Mouse (Mus musculus): Measurements from ENCODE around the gene Nkpd1. TPM values are rescaled to one million over a fixed set of nuclear protein-coding genes. Genes with fewer than 3 reads are reported as not detected.

Nkpd1 gene
- not detected for polyA plus RNA-seq (2017; shearing (Covaris generic))

DNA sequence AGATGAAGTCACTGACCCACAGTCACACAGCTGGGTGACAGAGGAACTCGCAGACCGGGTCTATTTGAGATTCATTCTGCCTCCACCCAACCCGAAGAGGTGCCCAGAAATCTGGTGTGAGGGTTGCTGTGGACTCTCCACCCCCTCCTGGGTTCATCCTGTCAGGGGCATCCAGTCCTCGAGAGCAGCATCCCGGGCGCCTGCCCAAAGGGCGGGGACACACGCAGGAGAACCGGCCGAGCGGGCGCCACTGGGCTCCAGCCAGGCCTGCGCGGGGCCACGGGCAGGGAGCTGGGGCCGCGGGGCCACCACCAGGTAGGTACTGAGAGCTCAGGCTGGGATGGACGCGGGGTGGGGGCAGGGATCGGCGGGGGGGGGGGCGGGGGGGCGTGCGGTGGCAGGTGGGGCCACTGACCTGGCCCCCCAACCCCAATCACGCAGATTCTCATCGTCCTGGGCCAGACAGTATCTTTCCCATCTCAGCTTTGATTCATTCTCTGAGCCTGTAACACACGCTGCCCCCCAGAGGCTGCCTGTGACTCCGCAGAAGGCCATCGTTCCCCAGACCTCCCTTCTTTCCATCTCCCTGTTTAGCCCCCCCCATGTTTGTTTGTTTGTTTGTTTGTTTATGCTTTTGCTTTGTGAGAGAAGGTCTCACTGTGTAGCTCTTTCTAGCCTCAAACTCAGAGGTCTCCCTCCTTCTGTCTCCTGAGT, at the start of gene Nkpd1:
Nkpd1 (plus strand) TSS at position 187 of the 714 bp plus-strand sequence.

GRCm38 (mm10) chr7:19508150-19508923, 9.3 kb upstream of the Nkpd1 start, which contains the start of the genes Bloc1s3 and Trappc6a:
TSS of gene Bloc1s3 (minus strand) at chr7:19508367.
TSS of gene Trappc6a (plus strand) at chr7:19508395.

GRCm38 (mm10) chr7:19562643-19563410, 45.2 kb downstream of the Nkpd1 start, which contains the start of gene Ppp1r37:
TSS of gene Ppp1r37 (minus strand) at chr7:19563076.

Other genes starting within 250 kb of the Nkpd1 start
- gene Vasp, start 246.0 kb upstream of the Nkpd1 start, polyA plus RNA-seq (2017; shearing (Covaris generic)) = 333 TPM
- gene Ppm1n, start 237.8 kb upstream of the Nkpd1 start, polyA plus RNA-seq (2017; shearing (Covaris generic)) = 2.8 TPM
- gene Rtn2, start 235.2 kb upstream of the Nkpd1 start, polyA plus RNA-seq (2017; shearing (Covaris generic)) = not detected
- gene Fosb, start 207.8 kb upstream of the Nkpd1 start, polyA plus RNA-seq (2017; shearing (Covaris generic)) = 0.78 TPM
- 86.2 TPM for gene Ercc1, start 173.1 kb upstream of the Nkpd1 start, polyA plus RNA-seq (2017; shearing (Covaris generic))
- gene Cd3eap, start 158.4 kb upstream of the Nkpd1 start, polyA plus RNA-seq (2017; shearing (Covaris generic)) = 13.9 TPM
- 0.20 TPM for gene Ppp1r13l, start 158.1 kb upstream of the Nkpd1 start, polyA plus RNA-seq (2017; shearing (Covaris generic))
- 9.9 TPM for gene Ercc2, start 135.8 kb upstream of the Nkpd1 start, polyA plus RNA-seq (2017; shearing (Covaris generic))
- 17.0 TPM for gene Klc3, start 113.7 kb upstream of the Nkpd1 start, polyA plus RNA-seq (2017; shearing (Covaris generic))
- not detected for gene Ckm, start 113.1 kb upstream of the Nkpd1 start, polyA plus RNA-seq (2017; shearing (Covaris generic))
- gene Mark4, start 59.0 kb upstream of the Nkpd1 start, polyA plus RNA-seq (2017; shearing (Covaris generic)) = 2.0 TPM
- not detected for gene Exoc3l2, start 54.5 kb upstream of the Nkpd1 start, polyA plus RNA-seq (2017; shearing (Covaris generic))
- 0.28 TPM for gene Bloc1s3, start 9.5 kb upstream of the Nkpd1 start, polyA plus RNA-seq (2017; shearing (Covaris generic))
- gene Trappc6a, start 9.4 kb upstream of the Nkpd1 start, polyA plus RNA-seq (2017; shearing (Covaris generic)) = 115 TPM
- 4.3 TPM for gene Ppp1r37, start 45.2 kb downstream of the Nkpd1 start, polyA plus RNA-seq (2017; shearing (Covaris generic))
- 1.6 TPM for gene Zfp296, start 59.4 kb downstream of the Nkpd1 start, polyA plus RNA-seq (2017; shearing (Covaris generic))
- 95.3 TPM for gene Gemin7, start 59.8 kb downstream of the Nkpd1 start, polyA plus RNA-seq (2017; shearing (Covaris generic))
- gene Clasrp, start 86.6 kb downstream of the Nkpd1 start, polyA plus RNA-seq (2017; shearing (Covaris generic)) = 15.3 TPM
- 24.3 TPM for gene Relb, start 111.6 kb downstream of the Nkpd1 start, polyA plus RNA-seq (2017; shearing (Covaris generic))
- gene Clptm1, start 147.2 kb downstream of the Nkpd1 start, polyA plus RNA-seq (2017; shearing (Covaris generic)) = 150 TPM
- not detected for gene Apoc2, start 160.1 kb downstream of the Nkpd1 start, polyA plus RNA-seq (2017; shearing (Covaris generic))
- gene Gm44805, start 163.6 kb downstream of the Nkpd1 start, polyA plus RNA-seq (2017; shearing (Covaris generic)) = not detected
- gene Apoc4, start 163.6 kb downstream of the Nkpd1 start, polyA plus RNA-seq (2017; shearing (Covaris generic)) = 0.54 TPM
- gene Apoc1, start 174.8 kb downstream of the Nkpd1 start, polyA plus RNA-seq (2017; shearing (Covaris generic)) = 1.8 TPM
- 19.9 TPM for gene Apoe, start 181.3 kb downstream of the Nkpd1 start, polyA plus RNA-seq (2017; shearing (Covaris generic))
- gene Tomm40, start 197.6 kb downstream of the Nkpd1 start, polyA plus RNA-seq (2017; shearing (Covaris generic)) = 19.1 TPM
- 1.2 TPM for gene Nectin2, start 232.6 kb downstream of the Nkpd1 start, polyA plus RNA-seq (2017; shearing (Covaris generic))